In the genomic region with DNA sequence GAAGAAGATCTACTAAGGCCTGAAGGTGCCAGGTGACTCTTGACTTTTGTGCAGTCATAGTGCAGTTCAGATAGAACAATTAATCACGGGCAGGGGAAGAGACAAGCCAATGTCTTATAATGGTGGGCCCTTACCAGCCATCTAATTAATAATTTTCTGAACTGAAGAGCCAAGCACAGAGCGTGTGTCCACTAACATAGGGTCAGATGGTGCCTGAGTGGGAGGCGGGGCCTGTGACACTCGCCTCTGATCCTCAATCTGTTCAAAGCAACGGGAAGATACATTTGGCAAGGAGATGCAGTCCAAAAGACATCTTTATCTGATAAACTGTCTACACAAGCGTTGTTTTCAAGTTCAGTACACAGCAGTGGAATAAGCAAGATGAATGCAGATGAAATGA, we compare ENCODE assay signal across 24 mouse cellular contexts.
A peak's percentile ranks its signal among the peaks of the same experiment; 100 is the strongest.
DNase-seq lines count a peak whose midpoint lies in the region; ATAC-seq lines count a peak whose summit lies in the region.
"Had no signal": no experiment of that assay in that cellular context is flagged by ENCODE, and none has a peak within 500 bp of the region (broad histone marks: within the 10 kb centered on the region; RNA-seq: fewer than 3 reads in every experiment).

No protein-coding gene starts in this region.

- H3K4me1 ChIP-seq in hindbrain, embryonic 16.5 days (ENCODE audit: control insufficient read depth, insufficient read depth, low read depth, low read length): no peaks in the 10 kb centered on the region
- H3K4me1 ChIP-seq in hindbrain, embryonic 12.5 days: no peaks in the 10 kb centered on the region
- peaks cover 7% of the 10 kb centered on the region for H3K4me1 ChIP-seq in midbrain, embryonic 12.5 days
- H3K4me1 ChIP-seq in midbrain, embryonic 13.5 days (replicated peaks): 0 out of 2 replicates have a peak, but pooled peaks cover 5% of the 10 kb centered on the region
- H3K4me1 ChIP-seq: embryonic facial prominence, embryonic 12.5 days; embryonic facial prominence, embryonic 15.5 days had no signal

- peak; percentile 26 to 32 for DNase-seq in cerebellum, postnatal 14 days
- DNase-seq in cerebellum, adult 8-10 months: no peak
- DNase-seq: adrenal gland, postnatal 10 days; adrenal gland, postnatal 36 days; B cell, adult 2 months; cerebellum, adult 18-20 months; cerebellum, postnatal 25 days; gastrocnemius, adult 2 months; gastrocnemius, postnatal 14 days; heart, adult 11 months; kidney, adult 18-20 months had no signal

- no peaks in the 10 kb centered on the region for H3K27me3 ChIP-seq in hindbrain, embryonic 16.5 days (replicated peaks; ENCODE audit: control insufficient read depth, insufficient read depth, low read length)
- no peaks in the 10 kb centered on the region for H3K27me3 ChIP-seq in hindbrain, embryonic 12.5 days
- H3K27me3 ChIP-seq in midbrain, embryonic 12.5 days: no peaks in the 10 kb centered on the region
- no peaks in the 10 kb centered on the region for H3K27me3 ChIP-seq in midbrain, embryonic 13.5 days
- H3K27me3 ChIP-seq: CH12.LX; embryonic facial prominence, embryonic 12.5 days; embryonic facial prominence, embryonic 15.5 days had no signal

- H3K4me3 ChIP-seq in hindbrain, embryonic 16.5 days (ENCODE audit: low read length): no peak overlapping the region
- H3K4me3 ChIP-seq in hindbrain, embryonic 12.5 days: no peak overlapping the region
- H3K4me3 ChIP-seq in midbrain, embryonic 12.5 days: no peak overlapping the region
- H3K4me3 ChIP-seq in midbrain, embryonic 13.5 days (replicated peaks): no peak overlapping the region
- H3K4me3 ChIP-seq: embryonic facial prominence, embryonic 12.5 days; embryonic facial prominence, embryonic 15.5 days; gastrocnemius, adult 2 months had no signal

- no peak overlapping the region for H3K27ac ChIP-seq in hindbrain, embryonic 16.5 days (ENCODE audit: low read depth, low read length)
- no peak overlapping the region for H3K27ac ChIP-seq in hindbrain, embryonic 12.5 days
- H3K27ac ChIP-seq in midbrain, embryonic 12.5 days (replicated peaks): no peak overlapping the region
- H3K27ac ChIP-seq in midbrain, embryonic 13.5 days: no peak overlapping the region
- H3K27ac ChIP-seq: embryonic facial prominence, embryonic 15.5 days; gastrocnemius, adult 2 months had no signal

- H3K9me3 ChIP-seq in hindbrain, embryonic 16.5 days (ENCODE audit: control insufficient read depth, low read length): no peaks in the 10 kb centered on the region
- H3K9me3 ChIP-seq in hindbrain, embryonic 12.5 days (replicated peaks): no peaks in the 10 kb centered on the region
- no peaks in the 10 kb centered on the region for H3K9me3 ChIP-seq in midbrain, embryonic 12.5 days
- no peaks in the 10 kb centered on the region for H3K9me3 ChIP-seq in midbrain, embryonic 13.5 days
- H3K9me3 ChIP-seq: embryonic facial prominence, embryonic 12.5 days; embryonic facial prominence, embryonic 15.5 days had no signal

- H3K9ac ChIP-seq in hindbrain, embryonic 16.5 days (ENCODE audit: low read depth, low read length): no peak overlapping the region
- no peak overlapping the region for H3K9ac ChIP-seq in hindbrain, embryonic 12.5 days
- H3K9ac ChIP-seq in midbrain, embryonic 12.5 days (replicated peaks): no peak overlapping the region
- no peak overlapping the region for H3K9ac ChIP-seq in midbrain, embryonic 13.5 days (replicated peaks)
- H3K9ac ChIP-seq: embryonic facial prominence, embryonic 12.5 days; embryonic facial prominence, embryonic 15.5 days; forebrain, postnatal 0 days had no signal

- WGBS in hindbrain, embryonic 16.5 days: 81% methylated on average over 6 of the region's 6 CpGs
- WGBS in hindbrain, embryonic 12.5 days: 80% methylated on average over 6 of the region's 6 CpGs
- 79% methylated on average over 6 of the region's 6 CpGs for WGBS in midbrain, embryonic 12.5 days
- WGBS in midbrain, embryonic 13.5 days: 82% methylated on average over 6 of the region's 6 CpGs

- no peaks in the 10 kb centered on the region for H3K36me3 ChIP-seq in hindbrain, embryonic 16.5 days (ENCODE audit: control insufficient read depth, insufficient read depth, low read length)
- H3K36me3 ChIP-seq in hindbrain, embryonic 12.5 days: no peaks in the 10 kb centered on the region
- no peaks in the 10 kb centered on the region for H3K36me3 ChIP-seq in midbrain, embryonic 12.5 days
- no peaks in the 10 kb centered on the region for H3K36me3 ChIP-seq in midbrain, embryonic 13.5 days
- H3K36me3 ChIP-seq: embryonic facial prominence, embryonic 12.5 days; embryonic facial prominence, embryonic 15.5 days; G1E had no signal

- no peak overlapping the region for H3K4me2 ChIP-seq in hindbrain, embryonic 16.5 days (ENCODE audit: low read length)
- H3K4me2 ChIP-seq in hindbrain, embryonic 12.5 days (replicated peaks): no peak overlapping the region
- H3K4me2 ChIP-seq in midbrain, embryonic 12.5 days (replicated peaks): no peak overlapping the region
- H3K4me2 ChIP-seq in midbrain, embryonic 13.5 days (replicated peaks): no peak overlapping the region
- H3K4me2 ChIP-seq: embryonic facial prominence, embryonic 15.5 days; heart, embryonic 11.5 days had no signal

- ATAC-seq in hindbrain, embryonic 16.5 days: peak; percentile 60; the same call in 1 of the 2 replicates
- ATAC-seq in hindbrain, embryonic 12.5 days (ENCODE audit: low FRiP score): no peak
- ATAC-seq in midbrain, embryonic 12.5 days (ENCODE audit: low FRiP score, low read depth): peak; percentile 16
- no peak; the same call in 1 of the 2 replicates for ATAC-seq in midbrain, embryonic 13.5 days
- ATAC-seq: inflammation-experienced regulatory T-cells, adult 6 months; intestine, embryonic 16.5 days; Patski had no signal

Comparison
In these comparisons a context has a peak if more than half of its experiments do, and no peak if none do; other contexts are left out.
1. ATAC-seq: peak in hindbrain, embryonic 16.5 days (single experiment) and midbrain, embryonic 12.5 days (single experiment); none in hindbrain, embryonic 12.5 days (single experiment) and midbrain, embryonic 13.5 days (single experiment).